Mouse (Mus musculus): ENCODE measurements at regions not wholly inside any gene's neighbourhood (a gene's known extent, or its start where the extent isn't known, plus 50 kb on each side); places are given as distances from the start of the nearest gene placed in this dataset.

- 88% methylated on average over 4 of the region's 4 CpGs for WGBS
- no peak overlapping the region for H3K27ac ChIP-seq (ENCODE audit: low read depth, low read length)
- DNase-seq (ENCODE audit: low spot score) = no peak
- no peaks in the 10 kb centered on the region for H3K27me3 ChIP-seq (ENCODE audit: control insufficient read depth, insufficient read depth, low read length)
- H3K9me3 ChIP-seq (ENCODE audit: control insufficient read depth, low read length) = no peaks in the 10 kb centered on the region
- H3K4me3 ChIP-seq (ENCODE audit: low read depth, low read length) = no peak overlapping the region
- no peak for ATAC-seq (ENCODE audit: low FRiP score)
- H3K36me3 ChIP-seq (ENCODE audit: control insufficient read depth, insufficient read depth, low read length) = no peaks in the 10 kb centered on the region
- no peaks in the 10 kb centered on the region for H3K4me1 ChIP-seq (replicated peaks; ENCODE audit: control insufficient read depth, insufficient read depth, low read length)
- H3K4me2 ChIP-seq (replicated peaks; ENCODE audit: low read depth, low read length) = no peak overlapping the region
- no peak overlapping the region for H3K9ac ChIP-seq (ENCODE audit: low read depth, low read length)
Observed at GRCm38 (mm10) chr9:69870182-69870581, 109.4 kb upstream of the Foxb1 start.

GRCm38 (mm10) chr9:69886351-69886750, 102.9 kb upstream of the Bnip2 start:
- WGBS = 80% methylated on average over 5 of the region's 5 CpGs
- DNase-seq (ENCODE audit: low spot score) = no peak
- Histone ChIP-seq H3K27me3 (ENCODE audit: control insufficient read depth, insufficient read depth, low read length) (no peaks in the 10 kb centered on the region), H3K4me1 (replicated peaks; ENCODE audit: control insufficient read depth, insufficient read depth, low read length) (no peaks in the 10 kb centered on the region), H3K9ac (ENCODE audit: low read depth, low read length) (no peak overlapping the region), H3K9me3 (ENCODE audit: control insufficient read depth, low read length) (no peaks in the 10 kb centered on the region), H3K4me3 (ENCODE audit: low read depth, low read length) (no peak overlapping the region), H3K4me2 (replicated peaks; ENCODE audit: low read depth, low read length) (no peak overlapping the region), H3K27ac (ENCODE audit: low read depth, low read length) (no peak overlapping the region), H3K36me3 (ENCODE audit: control insufficient read depth, insufficient read depth, low read length) (no peaks in the 10 kb centered on the region)
- no peak for ATAC-seq (ENCODE audit: low FRiP score)

GRCm38 (mm10) chr9:69898016-69898415, 91.2 kb upstream of the Bnip2 start:
- Histone ChIP-seq H3K4me3 (ENCODE audit: low read depth, low read length) (no peak overlapping the region), H3K27ac (ENCODE audit: low read depth, low read length) (no peak overlapping the region), H3K27me3 (ENCODE audit: control insufficient read depth, insufficient read depth, low read length) (no peaks in the 10 kb centered on the region), H3K4me1 (replicated peaks; ENCODE audit: control insufficient read depth, insufficient read depth, low read length) (no peaks in the 10 kb centered on the region), H3K36me3 (ENCODE audit: control insufficient read depth, insufficient read depth, low read length) (no peaks in the 10 kb centered on the region), H3K4me2 (replicated peaks; ENCODE audit: low read depth, low read length) (no peak overlapping the region), H3K9ac (ENCODE audit: low read depth, low read length) (no peak overlapping the region), H3K9me3 (ENCODE audit: control insufficient read depth, low read length) (no peaks in the 10 kb centered on the region)
- ATAC-seq (ENCODE audit: low FRiP score) = no peak
- WGBS = 71% methylated on average over 10 of the region's 10 CpGs
- no peak for DNase-seq (ENCODE audit: low spot score)

- ATAC-seq (ENCODE audit: low FRiP score) (no peak), DNase-seq (ENCODE audit: low spot score) (peak; percentile 74)
- Histone ChIP-seq H3K9me3 (ENCODE audit: control insufficient read depth, low read length) (no peaks in the 10 kb centered on the region), H3K4me1 (replicated peaks; ENCODE audit: control insufficient read depth, insufficient read depth, low read length) (no peaks in the 10 kb centered on the region), H3K4me2 (replicated peaks; ENCODE audit: low read depth, low read length) (no peak overlapping the region), H3K36me3 (ENCODE audit: control insufficient read depth, insufficient read depth, low read length) (no peaks in the 10 kb centered on the region), H3K27ac (ENCODE audit: low read depth, low read length) (no peak overlapping the region), H3K27me3 (ENCODE audit: control insufficient read depth, insufficient read depth, low read length) (no peaks in the 10 kb centered on the region), H3K9ac (ENCODE audit: low read depth, low read length) (no peak overlapping the region), H3K4me3 (ENCODE audit: low read depth, low read length) (no peak overlapping the region)
- 25% methylated on average over 11 of the region's 11 CpGs for WGBS
Observed at GRCm38 (mm10) chr9:69899371-69899770, 89.9 kb upstream of the Bnip2 start.

GRCm38 (mm10) chr9:69900871-69901270, 88.4 kb upstream of the Bnip2 start:
- no peaks in the 10 kb centered on the region for H3K36me3 ChIP-seq (ENCODE audit: control insufficient read depth, insufficient read depth, low read length)
- no peaks in the 10 kb centered on the region for H3K4me1 ChIP-seq (replicated peaks; ENCODE audit: control insufficient read depth, insufficient read depth, low read length)
- H3K9ac ChIP-seq (ENCODE audit: low read depth, low read length) = no peak overlapping the region
- H3K27ac ChIP-seq (ENCODE audit: low read depth, low read length) = no peak overlapping the region
- H3K27me3 ChIP-seq (ENCODE audit: control insufficient read depth, insufficient read depth, low read length) = no peaks in the 10 kb centered on the region
- no peak overlapping the region for H3K4me3 ChIP-seq (ENCODE audit: low read depth, low read length)
- H3K9me3 ChIP-seq (ENCODE audit: control insufficient read depth, low read length) = no peaks in the 10 kb centered on the region
- no peak for ATAC-seq (ENCODE audit: low FRiP score)
- DNase-seq (ENCODE audit: low spot score) = no peak
- H3K4me2 ChIP-seq (replicated peaks; ENCODE audit: low read depth, low read length) = no peak overlapping the region
- 75% methylated on average over 6 of the region's 6 CpGs for WGBS

GRCm38 (mm10) chr9:69907123-69907945, 81.9 kb upstream of the Bnip2 start:
- DNase-seq (ENCODE audit: low spot score) (no peak), ATAC-seq (ENCODE audit: low FRiP score) (no peak)
- no peaks in the 10 kb centered on the region for H3K9me3 ChIP-seq (ENCODE audit: control insufficient read depth, low read length)
- H3K4me1 ChIP-seq (replicated peaks; ENCODE audit: control insufficient read depth, insufficient read depth, low read length) = no peaks in the 10 kb centered on the region
- H3K27ac ChIP-seq (ENCODE audit: low read depth, low read length) = no peak overlapping the region
- no peaks in the 10 kb centered on the region for H3K27me3 ChIP-seq (ENCODE audit: control insufficient read depth, insufficient read depth, low read length)
- no peaks in the 10 kb centered on the region for H3K36me3 ChIP-seq (ENCODE audit: control insufficient read depth, insufficient read depth, low read length)
- H3K9ac ChIP-seq (ENCODE audit: low read depth, low read length) = no peak overlapping the region
- H3K4me3 ChIP-seq (ENCODE audit: low read depth, low read length) = no peak overlapping the region; the same call in 1 of the 2 replicates
- WGBS = 46% methylated on average over 21 of the region's 21 CpGs
- no peak overlapping the region for H3K4me2 ChIP-seq (replicated peaks; ENCODE audit: low read depth, low read length)

- no peak overlapping the region for H3K9ac ChIP-seq (ENCODE audit: low read depth, low read length)
- H3K27ac ChIP-seq (ENCODE audit: low read depth, low read length) = no peak overlapping the region
- H3K9me3 ChIP-seq (ENCODE audit: control insufficient read depth, low read length) = no peaks in the 10 kb centered on the region
- no peak overlapping the region for H3K4me3 ChIP-seq (ENCODE audit: low read depth, low read length)
- no peak for ATAC-seq (ENCODE audit: low FRiP score)
- H3K4me2 ChIP-seq (replicated peaks; ENCODE audit: low read depth, low read length) = no peak overlapping the region
- no peaks in the 10 kb centered on the region for H3K27me3 ChIP-seq (ENCODE audit: control insufficient read depth, insufficient read depth, low read length)
- 87% methylated on average over 4 of the region's 4 CpGs for WGBS
- no peak for DNase-seq (ENCODE audit: low spot score)
- no peaks in the 10 kb centered on the region for H3K36me3 ChIP-seq (ENCODE audit: control insufficient read depth, insufficient read depth, low read length)
- H3K4me1 ChIP-seq (replicated peaks; ENCODE audit: control insufficient read depth, insufficient read depth, low read length) = no peaks in the 10 kb centered on the region
Observed at GRCm38 (mm10) chr9:69910621-69911020, 78.6 kb upstream of the Bnip2 start.

- WGBS = 84% methylated on average over 2 of the region's 2 CpGs
- Histone ChIP-seq H3K27me3 (ENCODE audit: control insufficient read depth, insufficient read depth, low read length) (no peaks in the 10 kb centered on the region), H3K9ac (ENCODE audit: low read depth, low read length) (no peak overlapping the region), H3K4me3 (ENCODE audit: low read depth, low read length) (no peak overlapping the region), H3K4me1 (replicated peaks; ENCODE audit: control insufficient read depth, insufficient read depth, low read length) (no peaks in the 10 kb centered on the region), H3K27ac (ENCODE audit: low read depth, low read length) (no peak overlapping the region), H3K9me3 (ENCODE audit: control insufficient read depth, low read length) (no peaks in the 10 kb centered on the region), H3K4me2 (replicated peaks; ENCODE audit: low read depth, low read length) (no peak overlapping the region), H3K36me3 (ENCODE audit: control insufficient read depth, insufficient read depth, low read length) (no peaks in the 10 kb centered on the region)
- DNase-seq (ENCODE audit: low spot score) = no peak
- no peak for ATAC-seq (ENCODE audit: low FRiP score)
Observed at GRCm38 (mm10) chr9:69928126-69928525, 61.1 kb upstream of the Bnip2 start.

- Histone ChIP-seq H3K36me3 (ENCODE audit: control insufficient read depth, insufficient read depth, low read length) (no peaks in the 10 kb centered on the region), H3K9me3 (ENCODE audit: control insufficient read depth, low read length) (no peaks in the 10 kb centered on the region), H3K4me1 (replicated peaks; ENCODE audit: control insufficient read depth, insufficient read depth, low read length) (no peaks in the 10 kb centered on the region), H3K27me3 (ENCODE audit: control insufficient read depth, insufficient read depth, low read length) (no peaks in the 10 kb centered on the region), H3K4me2 (replicated peaks; ENCODE audit: low read depth, low read length) (no peak overlapping the region), H3K9ac (ENCODE audit: low read depth, low read length) (no peak overlapping the region), H3K4me3 (ENCODE audit: low read depth, low read length) (no peak overlapping the region), H3K27ac (ENCODE audit: low read depth, low read length) (no peak overlapping the region)
- ATAC-seq (ENCODE audit: low FRiP score) = no peak
- 79% methylated on average over 3 of the region's 3 CpGs for WGBS
- no peak for DNase-seq (ENCODE audit: low spot score)
Observed at GRCm38 (mm10) chr9:69937863-69938262, 51.4 kb upstream of the Bnip2 start.

All from hindbrain, embryonic 11.5 days (tissue).